Mouse (Mus musculus): Measurements from ENCODE around the gene Ccdc85b. TPM values are rescaled to one million over a fixed set of nuclear protein-coding genes. Genes with fewer than 3 reads are reported as not detected.

Gene Ccdc85b
- polyA plus RNA-seq, 1 experiment from 2014 or later = 11.1 TPM

DNA sequence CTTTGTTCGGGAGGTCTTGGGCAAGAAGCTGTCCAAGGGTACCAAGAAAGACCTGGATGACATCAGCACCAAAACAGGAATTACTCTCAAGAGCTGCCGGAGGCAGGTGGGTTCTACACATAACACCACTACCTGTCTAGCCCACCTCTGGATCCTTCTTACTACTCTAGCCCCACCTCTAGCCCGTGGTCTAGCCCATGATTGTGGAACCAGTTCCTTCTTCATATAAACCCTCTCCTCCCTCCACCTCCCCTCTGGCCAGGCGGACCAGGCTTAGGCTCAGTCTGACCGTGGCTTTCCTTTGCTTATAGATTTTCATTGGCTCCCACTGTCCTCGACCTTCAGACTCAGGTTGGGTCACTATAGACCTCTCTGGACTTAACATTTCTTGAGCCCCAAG, 3.7 kb upstream of the Ccdc85b start:
- H3K27ac ChIP-seq (replicated peaks) = no peak overlapping the region
- ATAC-seq (ENCODE audit: low read depth) = no peak
- peak overlapping the region; percentile 80 for H3K4me3 ChIP-seq
- 87% methylated on average over 6 of the region's 6 CpGs for WGBS
- H3K9ac ChIP-seq = peak overlapping the region; percentile 78
- no peaks in the 10 kb centered on the region for H3K9me3 ChIP-seq
- peaks cover 36% of the 10 kb centered on the region for H3K36me3 ChIP-seq
- H3K4me1 ChIP-seq (replicated peaks) = peaks cover 49% of the 10 kb centered on the region
- peaks cover 13% of the 10 kb centered on the region; the same call in 1 of the 2 replicates for H3K27me3 ChIP-seq
- peak overlapping the region; percentile 99 for H3K4me2 ChIP-seq

- peak; percentile 47 for ATAC-seq (ENCODE audit: low read depth)
- Histone ChIP-seq H3K27ac (replicated peaks) (peak within 1 kb of the TSS; percentile 70), H3K9ac (peak within 1 kb of the TSS; percentile 78), H3K4me2 (peak within 1 kb of the TSS; percentile 99), H3K9me3 (no peaks in the 10 kb centered on the region), H3K36me3 (peaks cover 27% of the 10 kb centered on the region), H3K27me3 (peaks cover 13% of the 10 kb centered on the region; the same call in 1 of the 2 replicates), H3K4me1 (replicated peaks) (peaks cover 59% of the 10 kb centered on the region), H3K4me3 (peak within 1 kb of the TSS; percentile 80)
- WGBS = under 1% methylated on average over 32 of the region's 32 CpGs
Observed at GRCm38 (mm10) chr19:5460465-5460911, 2.8 kb upstream of the Ccdc85b start, which contains the start of gene Fibp. Fibp (plus strand) TSS chr19:5460615.

GRCm38 (mm10) chr19:5459896-5460295, 2.2 kb upstream of the Ccdc85b start:
- H3K9me3 ChIP-seq = no peaks in the 10 kb centered on the region
- peak overlapping the region; percentile 99 for H3K4me2 ChIP-seq
- peak overlapping the region; percentile 70 for H3K27ac ChIP-seq (replicated peaks)
- WGBS = 21% methylated on average over 3 of the region's 3 CpGs
- H3K4me1 ChIP-seq (replicated peaks) = peaks cover 60% of the 10 kb centered on the region
- ATAC-seq (ENCODE audit: low read depth) = no peak
- peak overlapping the region; percentile 78 for H3K9ac ChIP-seq
- peaks cover 13% of the 10 kb centered on the region; the same call in 1 of the 2 replicates for H3K27me3 ChIP-seq
- peaks cover 21% of the 10 kb centered on the region for H3K36me3 ChIP-seq
- peak overlapping the region; percentile 80 for H3K4me3 ChIP-seq

DNA sequence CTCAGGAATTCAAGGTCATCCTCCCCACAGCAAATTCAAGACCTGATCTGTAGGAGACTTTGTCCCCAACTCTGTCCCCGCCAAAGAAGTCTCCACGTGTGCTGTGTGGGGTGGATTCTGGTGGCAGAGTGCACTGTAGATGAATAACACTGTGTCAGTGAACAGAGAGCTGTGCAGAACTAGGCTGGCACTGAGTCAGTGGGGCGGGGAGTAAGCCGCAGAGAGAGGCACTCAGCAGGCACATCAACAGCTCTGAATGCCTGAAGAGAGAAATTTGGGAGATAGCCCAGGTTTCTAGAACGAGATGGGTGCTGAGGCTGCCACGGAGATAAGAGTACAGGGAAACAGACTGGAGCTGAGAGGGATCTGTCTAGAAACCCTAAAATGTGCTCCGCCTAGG, 1.3 kb upstream of the Ccdc85b start:
- Histone ChIP-seq H3K27ac (replicated peaks) (no peak overlapping the region), H3K9me3 (no peaks in the 10 kb centered on the region), H3K9ac (no peak overlapping the region), H3K36me3 (peaks cover 23% of the 10 kb centered on the region), H3K4me1 (replicated peaks) (peaks cover 60% of the 10 kb centered on the region), H3K27me3 (peaks cover 13% of the 10 kb centered on the region; the same call in 1 of the 2 replicates), H3K4me2 (no peak overlapping the region), H3K4me3 (no peak overlapping the region)
- WGBS = 76% methylated on average over 7 of the region's 7 CpGs
- ATAC-seq (ENCODE audit: low read depth) = no peak

GRCm38 (mm10) chr19:5456922-5457745, 560 bp downstream of the Ccdc85b start:
- Histone ChIP-seq H3K4me3 (peak overlapping the region; percentile 76), H3K9me3 (no peaks in the 10 kb centered on the region), H3K27ac (replicated peaks) (peak overlapping the region; percentile 97), H3K36me3 (peaks cover 10% of the 10 kb centered on the region), H3K27me3 (peaks cover 13% of the 10 kb centered on the region; the same call in 1 of the 2 replicates), H3K9ac (peak overlapping the region; percentile 92), H3K4me2 (peak overlapping the region; percentile 98), H3K4me1 (replicated peaks) (peaks cover 59% of the 10 kb centered on the region)
- ATAC-seq (ENCODE audit: low read depth) = peak; percentile 90
- WGBS = under 1% methylated on average over 63 of the region's 70 CpGs

DNA sequence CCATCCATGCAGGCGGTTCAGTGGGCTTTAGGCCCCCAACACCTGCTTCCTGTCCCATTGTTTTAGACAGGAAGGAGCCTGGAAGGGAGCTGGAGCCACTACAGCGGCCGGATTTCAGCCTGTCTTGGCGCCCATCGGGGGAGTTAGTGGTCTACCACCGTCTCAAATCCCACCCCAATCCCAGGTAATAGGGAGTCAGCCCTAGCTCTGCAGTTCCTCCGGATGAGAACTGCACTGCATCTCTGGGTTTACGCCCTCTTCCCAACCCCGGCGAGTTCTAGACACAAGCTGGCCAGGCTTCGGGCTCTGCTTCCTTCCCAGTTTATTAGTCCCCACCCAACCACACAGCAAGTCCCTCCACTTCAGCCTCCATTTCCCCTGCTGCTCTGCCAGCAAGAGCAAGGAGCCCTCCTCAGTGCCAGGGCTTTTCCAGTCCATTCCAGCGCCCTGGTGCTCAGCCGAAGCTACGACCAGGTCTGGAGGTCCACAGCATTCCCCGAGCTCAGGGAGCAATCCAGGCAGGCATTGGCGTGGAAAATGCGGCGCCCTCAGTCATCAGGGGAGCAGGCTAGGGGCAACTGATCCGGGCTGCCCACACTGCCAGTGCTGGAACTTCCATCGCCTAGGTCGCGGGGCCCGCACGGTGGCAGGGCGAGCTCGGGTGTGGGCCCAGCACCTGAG, 1.3 kb downstream of the Ccdc85b start:
- Histone ChIP-seq H3K4me3 (peak overlapping the region; percentile 76), H3K36me3 (peaks cover 10% of the 10 kb centered on the region), H3K4me1 (replicated peaks) (peaks cover 53% of the 10 kb centered on the region), H3K27me3 (peaks cover 18% of the 10 kb centered on the region), H3K27ac (replicated peaks) (peak overlapping the region; percentile 97), H3K9ac (peak overlapping the region; percentile 92), H3K9me3 (no peaks in the 10 kb centered on the region), H3K4me2 (peak overlapping the region; percentile 98)
- 3% methylated on average over 26 of the region's 26 CpGs for WGBS
- no peak for ATAC-seq (ENCODE audit: low read depth)

GRCm38 (mm10) chr19:5455568-5455967, 2.1 kb downstream of the Ccdc85b start:
- H3K4me3 ChIP-seq = peak overlapping the region; percentile 76
- 0 out of 2 replicates have a peak overlapping the region, but pooled peaks have one; percentile 23 for H3K27ac ChIP-seq (replicated peaks)
- no peaks in the 10 kb centered on the region for H3K9me3 ChIP-seq
- peaks cover 46% of the 10 kb centered on the region for H3K4me1 ChIP-seq (replicated peaks)
- peaks cover 26% of the 10 kb centered on the region for H3K27me3 ChIP-seq
- peak overlapping the region; percentile 92 for H3K9ac ChIP-seq
- H3K36me3 ChIP-seq = peaks cover 10% of the 10 kb centered on the region
- 63% methylated on average over 8 of the region's 8 CpGs for WGBS
- no peak for ATAC-seq (ENCODE audit: low read depth)
- peak overlapping the region; percentile 98 for H3K4me2 ChIP-seq

GRCm38 (mm10) chr19:5455037-5455436, 2.7 kb downstream of the Ccdc85b start:
- H3K9ac ChIP-seq = peak overlapping the region; percentile 92
- peaks cover 10% of the 10 kb centered on the region for H3K36me3 ChIP-seq
- 84% methylated on average over 12 of the region's 12 CpGs for WGBS
- peaks cover 31% of the 10 kb centered on the region for H3K27me3 ChIP-seq
- peak overlapping the region; percentile 76 for H3K4me3 ChIP-seq
- H3K4me2 ChIP-seq = peak overlapping the region; percentile 98
- H3K4me1 ChIP-seq (replicated peaks) = peaks cover 45% of the 10 kb centered on the region
- no peaks in the 10 kb centered on the region for H3K9me3 ChIP-seq
- no peak overlapping the region for H3K27ac ChIP-seq (replicated peaks)
- ATAC-seq (ENCODE audit: low read depth) = no peak

DNA sequence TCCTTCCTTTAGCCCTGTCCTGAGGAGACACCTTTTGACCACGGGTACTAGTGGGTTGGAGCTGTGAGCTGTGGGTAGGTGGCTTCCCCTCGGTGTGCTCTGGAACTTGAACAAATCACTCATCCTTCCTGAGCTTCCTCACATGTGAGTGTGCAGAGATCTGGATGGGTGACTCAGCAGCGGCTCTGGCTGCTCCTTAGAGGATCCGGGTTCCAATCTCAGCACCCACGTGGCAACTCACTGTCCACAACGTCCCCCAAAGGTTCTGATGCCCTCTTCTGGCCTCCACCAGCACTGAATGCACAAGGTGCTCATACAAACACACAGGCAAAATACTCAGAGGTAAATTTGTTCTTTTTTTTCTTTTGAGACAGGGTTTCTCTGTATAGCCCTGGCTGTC, 5.9 kb downstream of the Ccdc85b start:
- H3K4me2 ChIP-seq = no peak overlapping the region
- H3K9me3 ChIP-seq = no peaks in the 10 kb centered on the region; the same call in 1 of the 2 replicates
- no peak for ATAC-seq (ENCODE audit: low read depth)
- peaks cover 10% of the 10 kb centered on the region for H3K36me3 ChIP-seq
- H3K4me3 ChIP-seq = no peak overlapping the region
- no peak overlapping the region for H3K9ac ChIP-seq
- peaks cover 48% of the 10 kb centered on the region for H3K4me1 ChIP-seq (replicated peaks)
- 79% methylated on average over 6 of the region's 6 CpGs for WGBS
- H3K27ac ChIP-seq (replicated peaks) = no peak overlapping the region
- H3K27me3 ChIP-seq = peaks cover 51% of the 10 kb centered on the region

DNA sequence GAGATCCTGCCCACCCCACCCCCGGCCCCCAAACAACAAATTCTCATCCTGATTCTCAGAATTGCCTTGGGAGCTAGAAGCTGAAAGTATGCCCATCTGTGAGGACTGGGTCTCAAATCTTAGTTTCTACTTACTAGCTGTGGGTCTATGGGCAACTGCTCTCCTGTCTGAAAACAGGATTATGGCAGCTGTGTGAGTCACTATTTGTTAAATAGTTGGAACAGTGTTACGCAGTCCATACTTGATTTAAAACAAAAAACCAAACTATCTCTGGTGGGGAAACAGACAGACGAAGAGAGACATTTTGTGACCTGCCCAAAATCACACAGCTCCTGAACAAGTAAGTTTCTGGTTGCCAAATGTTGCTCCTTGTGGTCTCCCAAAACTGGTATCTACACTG, 8.0 kb downstream of the Ccdc85b start:
- H3K4me1 ChIP-seq (replicated peaks) = peaks cover 28% of the 10 kb centered on the region
- H3K36me3 ChIP-seq = peaks cover 10% of the 10 kb centered on the region
- no peak overlapping the region for H3K4me2 ChIP-seq
- no peak overlapping the region for H3K9ac ChIP-seq
- H3K4me3 ChIP-seq = no peak overlapping the region
- ATAC-seq (ENCODE audit: low read depth) = no peak
- 77% methylated on average over 3 of the region's 3 CpGs for WGBS
- H3K27me3 ChIP-seq = peaks cover 72% of the 10 kb centered on the region
- no peak overlapping the region for H3K27ac ChIP-seq (replicated peaks)
- H3K9me3 ChIP-seq = no peaks in the 10 kb centered on the region; the same call in 1 of the 2 replicates

GRCm38 (mm10) chr19:5448354-5449150, 9.1 kb downstream of the Ccdc85b start:
- Histone ChIP-seq H3K9me3 (no peaks in the 10 kb centered on the region; the same call in 1 of the 2 replicates), H3K4me2 (peak overlapping the region; percentile 90), H3K4me1 (replicated peaks) (peaks cover 18% of the 10 kb centered on the region), H3K27ac (replicated peaks) (no peak overlapping the region), H3K27me3 (peaks cover 83% of the 10 kb centered on the region), H3K4me3 (peak overlapping the region; percentile 51), H3K36me3 (no peaks in the 10 kb centered on the region), H3K9ac (peak overlapping the region; percentile 57; the same call in 1 of the 2 replicates)
- 8% methylated on average over 32 of the region's 36 CpGs for WGBS
- ATAC-seq (ENCODE audit: low read depth) = peak; percentile 18; the same call in 1 of the 2 replicates
